Mouse (Mus musculus) urinary bladder, adult 18-20 months (tissue): Measurements from ENCODE around the gene Man1a2.
A peak's percentile ranks its signal among the peaks of the same experiment; 100 is the strongest.

ENCODE experiments used
- DNase-seq, 2 experiments: peaks; one replicate each; pipeline ENCODE4 v3.0.0; 2022; ENCODE audit warnings: low spot score in 2 of 2, mixed read lengths in 2 of 2

Gene Man1a2

DNA sequence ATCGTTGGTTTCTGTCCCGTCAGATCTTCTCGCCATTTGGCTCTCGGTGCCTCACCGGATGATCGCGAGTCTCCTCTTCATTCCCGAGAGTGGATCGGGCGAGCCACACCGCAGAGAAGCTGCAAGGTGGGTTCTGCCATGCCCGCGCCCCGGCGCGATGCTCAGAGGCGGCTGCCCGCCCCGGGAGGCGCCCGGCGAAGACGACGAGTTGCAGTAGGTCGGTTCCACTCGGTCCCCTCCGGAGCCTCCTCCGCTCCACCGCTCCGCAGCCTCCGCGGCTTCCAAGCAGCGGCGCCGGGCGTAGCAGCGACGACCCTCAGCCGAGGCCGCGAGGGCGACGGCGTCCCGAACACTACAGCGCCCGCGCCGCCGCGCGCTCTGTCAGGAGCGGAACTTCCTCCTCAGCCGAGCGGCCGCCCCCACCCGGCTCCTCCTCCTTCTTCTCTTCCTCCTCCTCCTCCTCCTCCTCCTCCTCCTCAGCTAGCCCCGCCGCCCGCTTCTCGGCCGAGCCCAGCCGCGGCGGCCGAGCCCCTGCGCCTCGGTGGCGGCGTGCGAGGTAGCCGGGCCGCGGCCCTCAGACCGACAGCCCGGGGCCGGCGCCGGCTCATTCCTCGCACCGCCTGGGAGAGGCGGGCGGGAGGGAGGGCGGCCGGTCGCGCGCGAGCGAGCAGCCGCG lies at the start of gene Man1a2:
TSS of gene Man1a2 (minus strand) at position 417 of the 676 bp plus-strand sequence.
- peak; percentile 76 to 79 for DNase-seq

DNA sequence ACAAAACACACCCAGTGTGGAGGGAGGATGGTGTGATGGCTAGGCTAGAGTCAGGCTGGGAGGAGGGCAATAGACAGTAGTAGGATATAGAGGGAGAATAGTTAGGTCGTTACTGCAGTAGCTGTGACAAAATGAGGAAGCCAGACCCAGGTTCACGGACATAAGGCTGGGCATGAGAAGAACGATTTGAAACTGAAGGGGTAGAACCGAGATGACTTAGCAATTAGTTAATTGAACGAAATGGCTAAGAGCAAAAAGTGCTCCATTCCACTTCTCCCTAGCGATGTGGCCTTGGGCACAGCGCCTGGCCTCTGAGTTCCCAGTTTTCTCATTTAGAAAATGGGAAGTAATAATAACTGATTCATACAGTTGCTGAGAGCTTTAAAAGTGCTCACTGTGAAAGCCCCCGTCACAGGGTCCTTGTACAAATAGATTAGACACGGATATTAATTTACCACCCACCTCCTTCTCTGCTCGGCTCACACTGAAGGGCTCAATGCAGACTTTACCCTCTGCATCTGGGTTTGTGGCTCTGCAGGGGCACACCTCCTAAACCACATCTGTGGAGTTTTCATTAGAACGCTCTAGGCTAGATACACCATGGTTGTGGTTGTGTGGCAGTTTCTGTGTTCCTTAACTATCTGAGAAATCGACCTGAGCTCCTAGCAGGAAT lies 49.3 kb upstream of the Man1a2 start:
- DNase-seq: no peak

DNA sequence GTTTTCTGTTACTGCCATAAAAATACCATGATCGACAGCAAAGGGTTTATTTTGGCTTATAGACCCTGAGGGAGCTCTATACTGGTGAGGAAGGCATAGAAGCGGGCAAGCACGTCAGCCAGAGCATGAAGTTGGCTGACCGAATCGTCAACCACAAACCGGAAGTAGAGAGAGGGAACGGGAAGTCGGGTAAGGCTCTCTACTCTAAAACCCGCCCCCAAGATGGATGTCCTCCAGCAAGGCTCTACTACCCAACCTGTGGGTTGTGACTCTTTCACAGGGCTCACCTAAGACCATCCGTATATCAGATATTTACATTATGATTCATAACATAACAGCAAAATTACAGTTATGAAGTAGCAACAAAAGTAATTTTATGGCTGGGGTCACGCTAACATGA lies 46.6 kb upstream of the Man1a2 start:
- no peak for DNase-seq

DNA sequence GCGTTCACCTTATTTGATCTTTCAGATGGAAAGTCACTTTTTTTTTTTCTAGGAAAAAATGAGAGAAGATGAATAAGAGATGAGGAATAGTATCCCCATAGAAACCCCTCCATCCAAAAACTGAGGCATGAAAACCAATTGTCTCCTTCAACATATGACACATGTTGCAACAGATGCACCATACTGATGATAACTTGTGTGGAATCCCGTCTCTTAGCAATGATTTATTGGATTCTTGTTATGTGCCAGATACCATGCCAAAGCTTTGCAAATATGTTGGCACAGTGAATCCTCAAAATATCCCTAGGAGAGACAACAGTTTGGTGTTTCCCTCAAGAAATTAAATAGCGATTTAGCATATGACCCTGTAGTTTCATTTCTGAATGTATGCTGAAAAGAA lies 46.0 kb upstream of the Man1a2 start:
- DNase-seq: no peak

DNA sequence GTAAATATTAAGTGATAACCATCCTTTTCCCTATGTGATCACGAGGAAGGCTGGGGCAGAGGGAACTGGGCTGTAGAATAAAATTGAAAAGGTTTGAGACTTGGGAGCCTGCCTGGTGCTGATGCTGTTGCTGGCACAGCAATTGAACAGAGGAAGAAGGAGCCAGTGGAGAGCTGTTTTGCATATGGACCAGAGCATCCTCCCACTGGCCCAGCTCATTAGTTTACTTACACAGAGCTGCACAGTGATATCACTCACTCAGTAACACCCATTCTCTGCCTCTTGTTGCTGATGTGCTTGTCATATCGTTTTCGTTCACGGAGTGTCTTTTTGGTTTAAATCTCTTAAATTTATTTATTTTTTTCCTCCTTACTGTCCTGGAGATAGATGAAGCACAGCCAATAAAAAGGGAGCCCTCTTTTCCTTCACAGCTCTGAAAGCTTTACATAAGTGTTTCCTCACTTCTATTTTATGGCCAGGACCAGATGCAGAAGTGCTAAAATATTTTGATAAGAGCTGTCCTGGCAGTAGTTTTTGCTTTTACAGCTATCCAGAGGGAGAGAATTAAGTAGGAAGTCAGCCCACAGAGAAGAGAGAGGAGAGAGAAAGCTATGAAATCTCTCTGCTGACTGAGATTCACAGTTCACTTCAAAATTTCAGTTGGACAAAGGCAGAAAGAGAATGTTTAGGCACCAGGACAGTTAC lies 42.9 kb upstream of the Man1a2 start:
- no peak for DNase-seq

DNA sequence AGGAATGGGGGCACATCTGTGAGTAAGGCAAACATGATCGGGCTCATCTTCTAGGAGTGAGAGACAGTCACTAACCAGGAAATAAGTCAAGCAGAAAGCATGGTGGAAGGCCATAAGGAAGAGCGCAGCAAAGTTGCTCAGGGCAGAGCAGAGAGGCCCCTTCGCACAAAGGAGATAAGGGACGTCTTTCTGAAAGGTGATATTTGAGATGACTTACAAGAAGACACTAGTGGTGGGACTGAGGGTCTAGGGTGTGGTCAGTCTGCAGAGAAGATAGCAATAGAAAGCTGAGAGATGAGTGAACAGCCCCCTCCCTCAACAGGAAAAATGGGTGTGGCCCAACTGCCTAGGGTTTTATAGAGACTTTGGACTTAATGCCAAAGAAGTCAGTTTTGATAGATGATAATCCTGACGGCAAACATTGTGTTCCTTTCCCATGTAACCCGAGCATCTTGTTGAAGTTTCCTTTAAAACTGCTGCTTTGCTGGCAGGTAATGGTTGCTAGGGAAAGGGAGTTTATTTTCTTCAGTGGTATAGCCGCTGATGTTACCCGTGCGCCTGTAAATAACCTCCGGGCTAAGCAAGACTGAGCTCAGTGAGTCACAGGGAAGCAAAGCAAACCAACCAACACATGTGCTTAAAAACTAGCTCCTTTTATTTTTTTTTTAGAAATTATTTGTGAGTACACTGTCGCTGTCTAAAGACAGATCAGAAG lies 40.8 kb upstream of the Man1a2 start:
- DNase-seq: no peak

DNA sequence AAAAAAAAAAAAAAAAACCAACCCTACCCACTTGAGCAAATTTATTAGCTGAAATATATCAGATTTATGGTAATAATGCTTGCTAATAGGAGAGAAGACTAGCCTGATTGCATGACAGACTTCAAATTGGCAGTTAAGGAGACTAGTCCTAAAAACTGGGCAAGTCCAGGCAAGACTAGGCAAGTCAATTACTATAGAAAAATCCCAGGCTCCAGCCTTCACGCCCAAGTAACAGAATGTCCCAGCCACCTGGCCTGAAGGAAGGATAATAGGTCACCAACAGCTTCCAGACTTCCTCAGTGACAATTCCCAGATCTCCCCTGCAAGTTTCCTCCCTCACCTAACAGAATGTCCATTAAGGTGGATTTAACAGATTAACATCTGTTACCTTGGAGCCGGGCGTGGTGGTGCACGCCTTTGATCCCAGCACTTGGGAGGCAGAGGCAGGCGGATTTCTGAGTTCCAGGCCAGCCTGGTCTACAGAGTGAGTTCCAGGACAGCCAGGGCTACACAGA lies 35.5 kb upstream of the Man1a2 start:
- no peak for DNase-seq

DNA sequence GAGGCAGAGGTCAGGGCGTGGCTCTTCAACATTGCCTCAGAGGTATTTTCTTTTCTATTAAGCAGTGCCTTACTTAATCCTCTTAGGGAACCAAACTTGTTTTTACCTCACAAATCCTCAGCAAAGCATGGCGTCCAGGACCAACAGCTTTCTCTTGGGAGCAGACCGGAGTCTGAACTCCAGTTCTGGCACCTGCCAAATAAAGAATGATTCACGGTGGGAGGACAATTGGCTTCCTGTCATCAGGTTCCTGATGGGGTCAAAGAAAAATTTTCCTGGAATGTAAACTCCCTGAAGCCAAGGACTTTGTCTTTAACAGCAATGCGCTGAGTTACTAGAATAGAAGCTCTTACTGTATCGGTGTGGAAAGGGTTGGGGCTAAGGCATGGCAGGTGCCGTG lies 30.9 kb upstream of the Man1a2 start:
- DNase-seq: no peak

DNA sequence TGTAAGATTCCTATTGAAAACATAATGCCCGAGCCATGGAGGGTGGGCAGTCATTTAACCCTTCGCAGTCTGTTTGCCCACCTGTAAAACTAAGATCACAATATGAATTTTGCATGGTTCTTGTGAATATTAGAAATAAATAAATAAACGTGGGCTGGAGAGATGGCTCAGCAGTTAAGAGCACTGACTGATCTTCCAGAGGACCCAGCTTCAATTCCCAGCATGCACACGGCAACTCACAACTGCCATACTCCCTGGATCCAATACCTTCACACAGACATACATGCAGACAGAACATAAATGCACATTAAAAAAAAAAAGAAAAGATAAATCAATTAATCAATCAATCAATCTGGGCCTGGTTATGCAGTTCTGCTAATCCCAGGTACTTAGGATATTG lies 30.1 kb upstream of the Man1a2 start:
- DNase-seq: no peak

DNA sequence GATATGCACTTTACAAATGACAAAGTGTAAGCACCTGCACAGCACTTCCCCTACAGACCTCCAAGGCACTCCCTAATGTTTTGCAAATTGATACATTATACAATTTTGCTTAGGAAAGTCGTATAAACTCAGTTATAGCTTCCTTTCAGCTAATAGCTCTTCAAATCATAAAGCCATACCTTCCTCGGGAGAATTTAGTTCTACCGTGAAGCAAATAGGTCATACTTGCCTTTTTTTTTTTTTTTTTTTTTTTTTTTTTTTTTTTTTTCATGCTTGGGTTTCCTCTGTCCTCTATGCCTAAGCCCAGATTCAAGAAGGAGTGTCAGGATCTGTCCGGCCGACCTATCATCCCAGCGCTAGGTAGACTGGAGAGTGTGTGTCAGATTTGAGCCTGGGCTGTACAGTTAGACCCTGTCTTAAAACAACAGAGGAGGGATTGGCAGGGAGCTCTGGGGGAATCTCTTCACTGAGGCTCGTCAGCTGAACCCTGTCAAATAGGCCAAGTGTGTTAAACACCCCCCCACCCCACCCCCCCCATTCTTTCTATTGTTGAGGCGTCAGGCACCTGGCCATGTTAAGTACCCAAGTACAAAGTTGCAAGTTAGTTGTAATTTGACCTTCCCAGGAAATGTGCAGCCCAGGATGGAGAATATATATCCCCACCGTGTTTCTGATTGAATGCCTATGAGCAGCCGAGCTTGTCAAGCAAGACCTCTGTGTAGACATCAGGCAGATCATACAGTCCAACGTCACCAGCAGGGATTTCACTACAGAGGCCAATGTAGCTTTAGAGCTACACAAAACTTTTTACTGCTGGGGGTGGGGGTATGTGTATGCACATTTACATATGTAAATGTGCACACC lies 28.1 kb upstream of the Man1a2 start:
- DNase-seq: no peak

DNA sequence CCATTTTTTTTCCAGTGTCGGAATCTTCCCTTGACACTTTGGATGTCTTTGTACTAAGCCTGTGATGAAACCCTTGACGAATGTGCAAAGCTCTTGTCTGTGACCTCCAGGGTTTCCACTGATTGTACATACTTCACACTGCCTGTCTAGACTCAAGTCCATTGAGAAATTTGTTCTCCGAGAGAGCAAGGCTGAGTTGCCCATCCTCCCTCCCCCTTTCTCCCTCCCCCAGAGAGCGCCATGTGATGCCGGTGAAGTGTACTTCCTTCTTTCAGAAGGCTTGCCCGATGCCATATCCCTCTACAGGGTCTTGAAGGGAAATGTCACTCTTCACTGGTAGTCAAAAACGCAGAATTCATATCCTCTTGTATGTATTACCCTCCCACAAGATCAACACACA lies 26.8 kb upstream of the Man1a2 start:
- no peak for DNase-seq

DNA sequence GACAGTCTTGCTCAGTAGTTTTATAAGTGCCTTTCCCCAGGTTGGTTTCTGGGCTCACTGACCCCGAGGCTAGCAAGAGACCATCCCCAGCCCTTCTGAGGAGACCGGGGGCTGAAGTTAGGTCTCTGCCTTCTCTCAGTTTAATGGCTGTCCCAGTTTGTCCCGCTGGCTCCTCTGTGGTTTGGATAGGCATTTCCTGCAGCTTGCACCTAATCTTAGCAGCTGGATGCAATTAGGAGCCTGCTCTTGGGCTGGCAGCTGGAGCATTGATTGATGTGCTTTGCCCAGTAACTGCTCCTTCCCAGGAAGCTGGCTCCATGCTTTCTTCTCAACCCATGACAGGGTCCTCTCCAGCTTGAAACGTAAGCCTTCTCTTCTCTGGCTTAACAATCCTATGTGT lies 26.2 kb upstream of the Man1a2 start:
- DNase-seq: no peak

DNA sequence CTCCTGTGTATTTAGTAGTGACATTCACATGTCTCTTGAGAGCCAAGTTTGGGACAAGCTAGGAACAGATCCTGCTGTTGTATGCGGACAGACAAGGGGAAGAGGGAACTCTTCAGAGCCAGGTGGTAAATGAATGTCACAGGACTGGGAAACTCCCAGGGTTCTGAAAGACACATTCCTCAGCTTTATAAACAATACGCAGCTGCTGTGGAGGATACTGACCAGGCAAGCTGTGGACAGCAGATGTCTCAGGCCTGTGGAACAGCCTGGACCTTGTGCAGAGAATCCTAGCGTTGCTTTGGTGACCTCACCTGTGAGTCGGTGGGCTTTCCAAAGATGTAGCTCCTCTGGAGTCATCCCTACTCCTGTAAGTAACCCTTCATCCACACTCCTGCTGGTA lies 21.8 kb upstream of the Man1a2 start:
- DNase-seq: no peak

DNA sequence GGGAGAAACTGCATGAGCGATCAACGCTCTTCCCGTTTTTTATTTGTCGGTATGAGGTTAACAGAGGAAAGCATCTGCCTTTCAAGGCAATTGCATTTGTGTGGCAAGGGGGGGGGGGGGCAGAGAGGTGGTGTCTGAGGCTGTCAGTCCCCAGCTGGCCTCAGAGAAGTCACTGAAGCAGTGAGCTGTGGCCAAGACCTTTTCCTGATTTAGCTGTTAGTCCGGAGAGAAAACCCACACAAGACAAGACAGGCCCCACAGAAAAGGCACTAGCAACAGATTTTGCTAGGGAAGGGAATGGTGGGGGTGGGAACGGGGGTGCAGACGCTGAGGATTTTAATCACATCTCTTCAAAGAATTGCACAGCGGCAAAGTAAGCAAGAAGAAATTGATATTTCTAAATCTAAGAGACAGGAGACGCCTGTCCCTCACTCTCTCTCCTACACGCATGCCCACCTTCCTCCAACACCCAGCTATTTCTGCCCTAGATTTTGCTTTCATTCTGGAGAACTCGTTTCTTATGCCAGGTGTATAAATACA lies 19.9 kb upstream of the Man1a2 start:
- DNase-seq: no peak

DNA sequence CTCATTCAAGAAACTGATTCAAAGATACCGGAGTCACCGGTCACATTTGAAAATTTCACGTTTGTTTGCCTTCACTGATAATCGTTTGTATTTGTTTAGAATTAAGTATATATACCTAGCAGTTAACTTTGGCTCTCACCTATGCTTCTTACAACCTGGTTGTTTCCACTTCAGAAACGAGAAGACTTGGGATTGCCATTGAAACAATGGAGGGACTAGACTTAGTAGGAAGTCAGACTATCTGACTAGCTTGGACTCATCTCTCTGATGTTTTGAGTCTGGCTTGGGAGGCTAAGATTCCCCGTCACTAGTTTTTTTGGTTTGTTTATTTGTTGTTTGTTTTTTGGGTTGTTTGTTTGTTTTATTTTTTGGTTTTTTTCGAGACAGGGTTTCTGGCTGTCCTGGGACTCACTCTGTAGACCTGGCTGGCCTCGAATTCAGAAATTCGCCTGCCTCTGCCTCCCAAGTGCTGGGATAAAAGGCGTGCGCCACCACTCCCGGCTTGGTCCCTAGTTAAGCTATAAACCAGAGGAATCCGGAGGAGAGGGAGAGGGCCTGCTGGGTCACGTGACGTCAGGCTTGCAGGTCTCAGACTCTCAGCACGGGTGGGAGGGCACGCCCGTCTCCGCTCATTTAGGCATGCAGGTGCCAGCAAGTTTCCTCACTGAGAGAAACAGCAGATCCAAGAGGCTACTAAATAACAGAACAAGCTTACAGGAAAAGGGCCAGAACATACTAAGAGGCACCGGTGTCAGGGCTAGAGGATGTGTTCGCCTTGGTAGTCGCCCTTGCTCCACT lies 18.7 kb upstream of the Man1a2 start:
- DNase-seq: no peak

DNA sequence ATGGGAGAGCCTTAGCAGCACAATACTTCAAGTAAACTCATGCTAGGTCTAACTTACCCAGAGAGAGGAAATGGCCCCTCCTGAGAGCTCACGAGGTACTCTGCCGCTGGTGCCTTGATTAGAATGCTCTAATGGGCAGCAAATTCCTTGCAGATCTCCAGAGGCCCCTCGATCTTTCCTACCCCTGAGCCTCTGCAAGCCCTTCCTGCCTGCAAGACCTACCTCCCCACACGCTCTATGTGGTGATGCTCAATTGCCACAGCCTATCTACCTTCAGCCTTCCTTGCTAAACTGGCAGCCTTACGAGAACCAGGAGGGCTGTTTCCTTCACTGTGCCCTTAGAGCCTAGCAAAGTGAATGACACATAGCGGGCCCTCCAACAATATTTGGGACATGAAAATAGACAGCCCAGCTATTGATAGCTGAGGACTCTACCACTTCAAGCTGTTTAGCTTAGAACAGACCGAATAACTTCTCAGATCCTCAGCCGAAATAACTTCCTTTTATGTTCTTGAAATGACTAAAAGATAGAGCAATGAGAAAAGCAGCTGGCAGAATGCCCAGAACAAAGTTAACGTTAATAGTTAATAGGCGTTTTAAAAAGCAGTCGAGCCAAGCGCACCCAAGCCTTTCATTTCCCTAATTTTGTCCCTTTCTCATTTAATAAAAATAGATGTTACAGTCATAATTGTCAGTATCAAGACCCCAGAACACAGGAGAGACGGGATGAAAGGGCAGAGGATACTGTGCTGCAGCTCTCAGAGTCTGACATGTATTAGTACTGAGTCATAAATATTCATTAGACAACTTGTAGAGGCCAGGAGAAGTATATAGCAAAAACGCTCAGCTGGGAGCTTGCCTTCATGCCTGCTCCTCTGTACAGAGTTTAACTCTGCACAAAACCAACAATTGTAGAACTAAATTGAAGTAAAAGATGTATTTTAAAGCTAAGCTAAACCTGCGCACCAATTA lies 17.9 kb upstream of the Man1a2 start:
- DNase-seq: no peak

DNA sequence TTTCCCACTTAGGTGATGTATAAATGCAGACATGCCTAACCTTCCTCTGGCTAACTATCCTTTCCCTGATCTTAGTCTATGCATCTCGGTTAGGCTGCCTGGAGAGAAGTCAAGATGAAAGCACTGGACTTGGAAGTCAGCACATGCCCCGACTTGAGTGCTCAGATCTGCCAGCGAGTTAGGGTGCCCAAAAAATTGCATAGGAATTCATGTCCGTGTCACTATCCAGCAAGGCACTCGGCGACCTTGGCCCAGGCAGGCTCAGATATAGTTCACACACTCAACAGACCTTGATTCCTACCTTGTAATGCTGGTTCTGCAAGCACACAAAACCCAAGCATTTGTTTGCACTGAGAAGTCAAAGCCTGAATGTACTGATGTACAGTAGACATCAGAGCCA lies 3.4 kb upstream of the Man1a2 start:
- peak in 1 of 2 experiments; percentile 48 for DNase-seq

DNA sequence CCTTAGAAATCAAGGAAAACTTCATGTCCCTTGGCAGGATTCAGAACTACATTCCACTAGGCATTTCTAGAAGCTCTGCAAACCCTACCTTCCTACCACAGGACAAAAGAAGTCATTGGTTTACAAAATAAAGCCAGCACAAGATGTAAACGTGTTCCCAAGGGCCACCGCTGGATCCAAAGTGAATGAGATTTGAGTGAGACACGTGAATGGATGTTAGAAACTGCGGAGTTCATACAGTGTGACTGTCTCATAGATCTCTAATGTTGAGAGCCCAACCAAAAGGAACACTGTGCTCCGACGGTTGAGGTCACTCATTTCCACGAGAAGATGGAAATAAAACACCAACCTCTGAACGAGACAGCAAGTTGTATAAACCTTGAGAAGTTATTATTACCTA lies 1.5 kb upstream of the Man1a2 start:
- no peak for DNase-seq
